Mouse (Mus musculus) telencephalon, adult 2 months (tissue): ENCODE results near the gene Rptor.

Source experiments
- DNase-seq: peaks from one replicate; pipeline ENCODE4 v3.0.0-alpha.2; 2011; ENCODE audit warnings: low read depth, low spot score

Gene Rptor

GRCm38 (mm10) chr11:119602763-119603526, at the start of gene Rptor:
Rptor (plus strand) TSS chr11:119602905.
- DNase-seq = peak; percentile 97

DNA sequence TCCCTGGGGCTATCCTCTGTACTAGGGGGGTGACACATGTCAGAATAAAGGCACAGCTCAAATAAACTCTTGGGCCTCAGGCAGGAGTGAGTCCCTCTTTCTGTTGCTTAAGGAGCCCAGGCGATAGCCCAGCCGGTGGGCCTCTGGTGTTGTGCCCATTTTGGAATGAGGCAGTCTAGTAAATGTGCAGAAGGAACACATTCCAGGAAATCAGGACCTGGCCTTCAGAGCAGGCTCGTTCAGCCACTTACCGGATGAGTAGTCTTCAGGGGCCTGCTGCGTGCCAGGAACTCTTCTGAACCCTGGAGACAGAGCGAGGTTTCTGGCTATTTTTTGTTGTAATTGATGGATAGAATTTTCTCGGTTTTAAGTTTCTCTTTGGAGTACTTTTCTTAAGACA, 48.0 kb upstream of the Rptor start:
- no peak for DNase-seq

GRCm38 (mm10) chr11:119555170-119555569, 47.5 kb upstream of the Rptor start:
- DNase-seq = no peak

GRCm38 (mm10) chr11:119557940-119558869, 44.5 kb upstream of the Rptor start:
- no peak for DNase-seq

DNA sequence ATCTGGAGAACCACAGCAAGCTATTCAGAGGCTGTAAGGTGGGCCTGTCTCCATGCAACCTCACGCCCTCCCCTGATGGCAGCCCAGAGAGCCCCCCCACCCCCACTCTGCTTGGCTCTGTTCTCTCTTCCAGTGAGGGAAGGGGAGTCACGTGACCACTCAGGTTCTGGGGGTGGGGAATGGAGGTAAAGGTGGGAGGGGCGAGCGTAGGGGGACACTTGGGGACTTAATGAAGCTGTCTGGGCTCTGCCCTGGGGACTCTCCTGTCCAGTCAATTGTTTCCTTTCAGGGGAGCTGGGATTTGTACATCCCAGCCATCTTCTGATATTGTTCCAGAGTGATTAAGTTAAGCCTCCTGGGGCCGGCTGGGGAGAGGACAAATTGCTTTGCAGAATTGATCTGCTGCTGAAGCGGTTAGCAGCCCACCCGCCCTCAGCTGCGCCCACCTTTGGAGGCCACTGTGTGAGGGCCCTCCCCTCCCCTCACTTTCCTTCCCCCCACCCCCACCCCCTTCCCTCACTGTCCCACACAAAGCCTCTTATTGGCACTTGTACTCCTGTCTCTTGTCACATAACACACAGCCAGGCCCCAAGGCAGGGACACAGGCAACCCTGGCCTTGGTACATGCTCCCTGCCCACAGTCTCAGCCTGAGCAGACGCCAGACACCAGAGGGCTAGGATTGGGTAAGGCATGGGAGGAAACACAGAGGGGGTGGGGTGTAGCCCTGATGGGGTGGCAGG, 43.7 kb upstream of the Rptor start:
- DNase-seq = no peak

DNA sequence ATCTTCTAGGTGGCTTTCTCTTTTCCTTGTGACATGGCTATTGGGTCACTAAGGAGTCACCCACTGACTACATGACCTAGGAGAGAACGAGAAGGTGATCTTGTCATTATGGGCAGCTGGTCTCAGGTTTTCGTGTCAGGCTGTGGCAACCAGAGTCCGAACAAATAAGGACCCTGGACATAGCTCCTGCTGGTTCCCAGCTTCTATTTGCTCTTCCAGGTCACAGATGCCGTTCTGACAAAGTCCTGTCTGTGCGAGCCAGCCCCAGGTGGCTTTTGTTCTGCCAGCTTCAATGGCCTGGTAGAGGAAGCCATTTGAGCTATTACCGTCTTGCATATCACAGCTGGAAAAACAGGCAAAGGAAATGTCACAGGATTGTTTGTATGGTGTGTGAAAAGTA, 40.4 kb upstream of the Rptor start:
- no peak for DNase-seq

- no peak for DNase-seq
Observed at GRCm38 (mm10) chr11:119563166-119563565, 39.5 kb upstream of the Rptor start.

DNA sequence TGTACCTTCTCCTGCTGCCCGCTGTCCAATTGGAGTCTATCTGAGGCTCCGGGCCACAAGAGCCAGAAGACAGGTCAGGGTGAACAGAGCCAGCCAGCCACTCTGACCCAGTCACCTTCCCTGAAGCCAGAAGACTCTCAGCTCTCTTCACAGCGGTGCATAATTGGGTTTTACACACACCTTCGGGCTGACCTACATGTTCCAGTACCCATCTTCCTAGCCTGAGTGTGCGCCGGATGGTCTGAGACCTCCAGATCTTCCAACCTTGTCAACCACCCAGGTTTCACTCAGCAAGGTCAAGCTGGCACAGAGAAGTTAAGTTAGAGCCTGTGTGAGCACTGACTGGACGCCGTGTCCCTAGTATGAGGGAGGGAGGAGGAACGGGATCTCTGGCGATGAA, 38.3 kb upstream of the Rptor start:
- DNase-seq = no peak

DNA sequence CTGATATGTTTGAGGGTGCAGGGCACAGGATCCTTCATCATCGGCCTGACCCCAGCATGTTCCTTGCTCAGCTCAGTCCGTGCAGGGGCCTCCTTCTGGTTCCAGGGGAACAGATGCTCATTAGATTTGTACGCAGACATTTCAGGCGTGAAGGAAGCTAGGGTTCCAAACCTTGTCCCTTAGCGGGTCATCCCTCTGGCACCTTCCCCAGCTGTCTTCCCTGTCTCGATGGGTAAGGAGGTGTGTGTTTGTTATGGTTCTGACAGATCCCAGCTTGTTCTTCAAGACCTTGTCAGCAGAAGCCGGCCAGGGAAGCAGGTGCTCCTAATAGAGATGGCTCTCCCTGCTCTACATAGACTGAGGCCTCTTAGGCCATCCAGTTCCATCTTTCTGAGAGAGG, 37.7 kb upstream of the Rptor start:
- DNase-seq = no peak

- DNase-seq = no peak
Observed at GRCm38 (mm10) chr11:119565684-119566083, 37.0 kb upstream of the Rptor start.

- no peak for DNase-seq
Observed at GRCm38 (mm10) chr11:119566188-119566587, 36.5 kb upstream of the Rptor start.

GRCm38 (mm10) chr11:119572316-119573010, 30.2 kb upstream of the Rptor start:
- no peak for DNase-seq

DNA sequence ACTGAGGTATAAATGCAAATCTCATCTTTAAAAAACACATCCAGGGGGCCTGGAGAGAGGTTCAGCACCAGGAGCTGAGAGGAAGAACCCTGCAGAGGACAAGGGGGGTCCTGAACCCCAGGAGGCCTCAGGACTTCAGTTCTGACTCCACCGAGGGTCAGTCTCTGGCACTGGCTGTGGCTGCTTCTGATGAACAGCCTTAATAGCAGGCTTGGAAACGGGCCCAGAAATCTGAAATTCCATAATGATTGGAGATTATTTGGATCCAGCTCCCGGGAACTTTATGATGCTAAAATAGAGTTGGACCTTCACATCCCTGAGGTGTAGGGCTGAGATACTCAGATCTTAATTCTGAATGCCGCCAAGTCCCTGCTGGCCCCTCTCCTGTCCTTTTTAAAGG, 25.9 kb upstream of the Rptor start:
- no peak for DNase-seq

DNA sequence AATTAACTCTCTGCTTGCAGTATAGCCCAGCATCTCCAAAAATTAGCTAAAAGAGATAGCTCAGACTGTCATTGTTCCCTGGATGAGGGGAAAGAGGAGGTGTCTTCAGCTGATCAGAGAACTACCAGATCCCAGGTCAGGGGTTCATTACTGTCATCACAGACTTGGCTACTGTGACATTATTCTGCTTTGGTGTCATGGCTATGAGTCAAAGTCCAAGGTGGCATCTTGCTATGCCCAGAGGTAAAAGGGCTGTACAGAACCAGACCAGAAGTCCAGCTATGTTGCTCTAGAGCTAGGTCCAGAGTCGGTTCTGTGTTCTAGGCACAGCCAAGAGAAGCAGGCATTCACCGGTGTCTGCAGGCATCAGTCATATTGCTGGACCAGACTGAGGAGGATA, 25.0 kb upstream of the Rptor start:
- DNase-seq = no peak

DNA sequence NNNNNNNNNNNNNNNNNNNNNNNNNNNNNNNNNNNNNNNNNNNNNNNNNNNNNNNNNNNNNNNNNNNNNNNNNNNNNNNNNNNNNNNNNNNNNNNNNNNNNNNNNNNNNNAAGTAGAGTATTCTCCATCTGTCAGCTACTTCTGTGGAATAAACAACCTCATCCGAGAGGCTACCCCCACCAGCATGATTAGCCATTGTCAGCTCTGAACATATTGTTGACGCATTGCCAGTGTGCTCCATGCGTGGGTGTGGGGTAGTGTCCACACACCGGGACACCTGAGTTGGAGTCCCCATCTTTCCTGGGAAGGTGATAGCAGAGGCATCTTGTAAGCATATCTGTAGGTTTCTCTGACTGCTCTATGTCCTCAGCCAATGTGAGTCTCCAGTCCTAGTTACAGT, 16.2 kb upstream of the Rptor start:
- DNase-seq = no peak

DNA sequence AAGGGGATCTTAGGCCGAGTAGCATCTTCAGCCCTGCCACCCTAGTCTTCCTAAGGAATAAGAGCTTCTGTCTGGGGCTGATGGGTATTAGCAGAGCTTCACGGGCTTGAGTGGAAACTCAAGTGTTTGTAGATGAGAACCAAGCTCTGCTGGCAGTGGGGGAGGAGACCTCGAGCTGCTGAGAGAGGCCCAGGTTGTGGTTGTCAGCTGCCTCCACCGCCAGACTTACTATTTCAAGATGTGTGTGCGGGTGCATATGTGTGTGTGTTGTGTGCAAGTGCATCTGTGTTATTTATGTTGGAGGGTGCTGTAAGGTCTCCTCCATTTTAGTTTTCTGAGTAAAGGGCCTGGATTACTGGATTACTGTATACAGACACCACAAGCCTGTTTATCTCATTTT, 15.6 kb upstream of the Rptor start:
- no peak for DNase-seq

DNA sequence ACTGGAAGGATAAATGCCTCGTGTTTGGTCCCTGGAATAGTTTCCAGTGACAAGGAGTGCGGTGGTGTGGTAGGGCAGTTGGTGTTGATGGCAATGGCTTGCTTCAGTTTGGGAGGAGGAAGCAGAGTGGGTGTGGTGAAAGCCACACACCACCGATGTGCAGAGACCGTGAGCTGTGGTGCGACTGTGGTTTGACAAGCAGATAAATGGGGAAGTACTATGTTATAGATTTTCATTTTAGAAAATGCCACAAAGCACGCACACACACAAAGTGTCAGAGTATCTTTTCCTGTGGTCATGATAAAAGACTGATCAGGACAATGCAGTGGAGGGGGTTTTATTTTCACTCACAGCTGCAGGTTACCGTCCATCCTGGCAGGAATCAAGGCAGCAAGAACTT, 13.5 kb upstream of the Rptor start:
- DNase-seq = no peak

DNA sequence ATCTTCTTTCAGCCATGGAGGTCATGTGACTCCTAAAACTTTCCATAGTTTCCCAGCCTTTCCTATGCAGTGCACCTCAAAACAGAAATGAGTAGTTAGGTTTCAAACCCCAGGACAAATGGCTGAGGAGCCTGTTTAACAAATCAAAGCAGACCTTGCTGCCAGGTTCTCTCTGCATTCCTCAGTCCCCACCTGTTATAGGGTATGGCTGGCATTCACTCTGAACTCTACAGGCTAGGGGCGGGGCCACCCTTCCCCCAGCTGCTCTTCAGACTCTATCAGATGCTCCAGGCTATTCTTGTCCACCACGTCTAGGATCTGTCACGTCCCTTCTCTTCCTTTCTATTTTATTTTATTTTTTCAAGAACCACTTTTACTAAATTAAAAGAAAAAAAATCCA, 8.7 kb upstream of the Rptor start:
- DNase-seq = no peak

GRCm38 (mm10) chr11:119598856-119599255, 3.8 kb upstream of the Rptor start:
- no peak for DNase-seq

DNA sequence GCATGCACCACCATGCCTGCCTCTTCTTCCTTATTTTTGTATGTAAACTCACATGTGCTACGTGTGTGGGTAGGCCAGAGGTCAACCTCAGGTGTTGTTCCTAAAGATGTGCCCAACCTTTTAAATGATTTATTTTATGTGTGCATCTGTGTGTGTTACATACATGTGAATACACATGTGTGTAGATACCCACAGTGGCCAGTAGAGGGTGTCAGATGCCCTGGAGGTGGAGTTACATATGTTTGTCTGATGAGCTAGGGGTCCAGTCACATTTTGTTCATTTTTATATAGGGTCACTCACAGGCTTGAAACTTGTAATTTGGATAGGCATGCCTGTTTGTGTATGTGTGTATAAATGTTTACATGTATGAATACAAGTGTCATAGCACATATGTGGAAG, 2.4 kb upstream of the Rptor start:
- DNase-seq = no peak

GRCm38 (mm10) chr11:119602177-119602700, 466 bp upstream of the Rptor start:
- DNase-seq = no peak
